Mouse (Mus musculus) left cerebral cortex, adult 18-20 months (tissue): ENCODE measurements around the gene Cyct. TPM values are rescaled to one million over a fixed set of nuclear protein-coding genes. Genes with fewer than 3 reads are reported as not detected.

Source experiments
- DNase-seq, 2 experiments: peaks; one replicate each; pipeline ENCODE4 v3.0.0; 2021 to 2022; ENCODE audit warnings: low spot score in 2 of 2, mixed read lengths in 1 of 2
- long read RNA-seq, 2 experiments: library from polyadenylated mRNA; stranded (forward); transcript quantifications; one replicate each; pipeline ENCODE4 v2.0.0; 2021
- total RNA-seq, 2 experiments: library from RNA; stranded (reverse); gene quantifications; 2 replicates each; pipeline ENCODE4 v1.2.3; 2021

Cyct gene
- total RNA-seq = not detected
- long read RNA-seq, experiment 1 = 0 reads
- long read RNA-seq, experiment 2 = 0 reads

- no peak for DNase-seq
Observed at GRCm38 (mm10) chr2:76360226-76360625, at the start of gene Cyct. Gene Cyct, minus strand, starts transcription at chr2:76360450.

GRCm38 (mm10) chr2:76409986-76410385, 49.7 kb upstream of the Cyct start:
- peak in 1 of 2 experiments; percentile 8 for DNase-seq

- no peak for DNase-seq
Observed at GRCm38 (mm10) chr2:76409526-76409925, 49.3 kb upstream of the Cyct start.

GRCm38 (mm10) chr2:76406937-76407441, 46.7 kb upstream of the Cyct start:
- DNase-seq = peak; percentile 64 to 74

GRCm38 (mm10) chr2:76406151-76406936, 46.1 kb upstream of the Cyct start, which contains the start of gene Osbpl6:
Gene Osbpl6, plus strand, starts transcription at chr2:76406508.
- DNase-seq = peak; percentile 66 to 86

- peak in 1 of 2 experiments; percentile 16 for DNase-seq
Observed at GRCm38 (mm10) chr2:76405596-76406150, 45.4 kb upstream of the Cyct start.

GRCm38 (mm10) chr2:76400178-76400577, 39.9 kb upstream of the Cyct start:
- DNase-seq = no peak

- DNase-seq = no peak
Observed at GRCm38 (mm10) chr2:76386531-76386930, 26.3 kb upstream of the Cyct start.

- DNase-seq = no peak
Observed at GRCm38 (mm10) chr2:76378646-76379045, 18.4 kb upstream of the Cyct start.

GRCm38 (mm10) chr2:76374544-76375206, 14.4 kb upstream of the Cyct start:
- DNase-seq = no peak

- no peak for DNase-seq
Observed at GRCm38 (mm10) chr2:76372244-76372643, 12.0 kb upstream of the Cyct start.

- DNase-seq = no peak
Observed at GRCm38 (mm10) chr2:76370656-76370922, 10.3 kb upstream of the Cyct start.

GRCm38 (mm10) chr2:76369821-76370655, 9.8 kb upstream of the Cyct start, which contains the start of gene Rbm45:
Gene Rbm45, plus strand, starts transcription at chr2:76369984.
- peak; percentile 90 to 94 for DNase-seq

- DNase-seq = no peak
Observed at GRCm38 (mm10) chr2:76368861-76369660, 8.8 kb upstream of the Cyct start.

- DNase-seq = peak; percentile 80 to 92
Observed at GRCm38 (mm10) chr2:76367188-76367922, 7.1 kb upstream of the Cyct start.

GRCm38 (mm10) chr2:76365811-76366210, 5.6 kb upstream of the Cyct start:
- DNase-seq = no peak

- no peak for DNase-seq
Observed at GRCm38 (mm10) chr2:76362111-76362510, 1.9 kb upstream of the Cyct start.

GRCm38 (mm10) chr2:76347839-76348238, 12.4 kb downstream of the Cyct start:
- no peak for DNase-seq

- no peak for DNase-seq
Observed at GRCm38 (mm10) chr2:76342146-76342545, 18.1 kb downstream of the Cyct start.
